Comparison of ENCODE assay signal across 7 mouse cellular contexts in the genomic region with DNA sequence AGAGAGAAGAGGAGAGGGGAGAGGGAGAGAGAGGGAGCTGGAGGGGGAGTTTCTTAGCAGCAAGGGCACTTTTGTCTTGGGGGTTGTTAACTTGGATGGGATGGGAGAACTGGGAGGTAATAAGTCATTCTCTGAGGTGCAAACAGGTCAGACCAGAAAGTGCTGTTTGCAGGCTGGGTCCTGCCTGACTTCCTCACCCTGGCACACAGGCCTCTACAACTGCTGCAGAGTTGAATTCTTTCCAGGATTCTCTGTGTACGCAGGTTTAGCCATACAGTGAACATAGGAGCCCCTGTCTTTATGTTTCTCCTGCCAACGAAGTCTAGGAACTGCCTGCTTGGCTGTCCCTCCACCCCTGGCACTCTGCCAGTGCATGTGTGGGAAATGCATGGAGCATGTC. TPM values are rescaled to one million over a fixed set of nuclear protein-coding genes. Genes with fewer than 3 reads are reported as not detected.
"Had no signal": no experiment of that assay in that cellular context is flagged by ENCODE, and none has a peak within 500 bp of the region (broad histone marks: within the 10 kb centered on the region; RNA-seq: fewer than 3 reads in every experiment).

No protein-coding gene starts in this region.

RNA-seq across cellular contexts. Expression of a gene that starts 29.0 kb away (rescaled TPM):
- polyA plus RNA-seq: liver, adult 2 months; liver, embryonic 13.5 days; liver, embryonic 14.5 days; liver, embryonic 15.5 days; liver, embryonic 16.5 days; liver, postnatal 0 days; macrophage had no signal
